Comparison of ENCODE assay signal across 31 mouse cellular contexts in the genomic region with DNA sequence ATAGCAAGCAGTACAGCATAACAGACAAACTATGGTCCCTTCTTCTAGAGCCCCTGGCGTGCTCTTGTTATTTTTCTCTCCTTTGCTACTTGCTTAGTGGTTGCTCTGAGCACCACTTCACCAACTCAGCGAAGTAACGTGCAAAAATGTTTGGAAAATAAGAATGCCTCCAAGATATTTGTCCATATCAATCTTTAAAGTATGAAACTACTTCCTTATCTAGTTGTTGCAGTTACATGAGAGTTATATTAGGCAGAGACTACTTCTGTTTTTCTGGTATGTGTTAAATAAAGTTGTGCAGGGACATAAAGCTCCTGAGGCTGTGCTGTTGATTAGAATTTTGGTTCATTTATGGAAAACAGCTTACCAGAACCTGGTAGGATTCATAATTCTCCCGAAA.
A peak's percentile ranks its signal among the peaks of the same experiment; 100 is the strongest.
DNase-seq lines count a peak whose midpoint lies in the region; ATAC-seq and TF ChIP-seq lines count a peak whose summit lies in the region.
"Had no signal": no experiment of that assay in that cellular context is flagged by ENCODE, and none has a peak within 500 bp of the region (broad histone marks: within the 10 kb centered on the region; RNA-seq: fewer than 3 reads in every experiment).

No protein-coding gene starts in this region.

- peak overlapping the region; percentile 63 for H3K27ac ChIP-seq in MEL (ENCODE audit: control insufficient read depth, low read depth, low read length)
- H3K27ac ChIP-seq in liver, embryonic 14.5 days, result peak overlapping the region; percentile 16
- H3K27ac ChIP-seq: embryonic facial prominence, embryonic 13.5 days; forebrain, embryonic 12.5 days; heart, embryonic 13.5 days; hindbrain, embryonic 10.5 days; hindbrain, embryonic 15.5 days; intestine, embryonic 15.5 days; limb, embryonic 12.5 days; neural tube, embryonic 12.5 days had no signal

- H3K4me1 ChIP-seq in MEL (ENCODE audit: control insufficient read depth in 1 of 2, insufficient read depth in 2 of 2, low read length in 2 of 2), result peaks cover 30 to 33% of the 10 kb centered on the region in 2 experiments
- peaks cover 44 to 54% of the 10 kb centered on the region in 2 experiments for H3K4me1 ChIP-seq in liver, embryonic 14.5 days (replicated peaks; ENCODE audit: control insufficient read depth in 2 of 2, insufficient read depth in 2 of 2, low read length in 1 of 2)
- H3K4me1 ChIP-seq: embryonic facial prominence, embryonic 13.5 days; forebrain, embryonic 12.5 days; hindbrain, embryonic 10.5 days; hindbrain, embryonic 15.5 days; intestine, embryonic 15.5 days; limb, embryonic 12.5 days; neural tube, embryonic 12.5 days had no signal

- peaks cover 0 to 55% of the 10 kb centered on the region in 2 experiments; a peak in 3 of 4 replicates for H3K36me3 ChIP-seq in MEL (ENCODE audit: control insufficient read depth in 1 of 2, insufficient read depth in 2 of 2, low read length in 2 of 2)
- no peaks in the 10 kb centered on the region; the same call in 1 of the 2 replicates for H3K36me3 ChIP-seq in liver, embryonic 14.5 days (replicated peaks; ENCODE audit: control insufficient read depth, insufficient read depth, low read depth)
- H3K36me3 ChIP-seq: intestine, embryonic 15.5 days had no signal

- peak; percentile 94 to 97 for TF ChIP-seq EP300 in MEL (IDR thresholded peaks at IDR 0.05; ENCODE audit: low read depth in 1 of 2, low read length in 2 of 2)
- TF ChIP-seq EP300 in liver, embryonic 14.5 days (IDR thresholded peaks at IDR 0.05; ENCODE audit: low read depth), result peak; percentile 69

- H3K27me3 ChIP-seq in MEL (ENCODE audit: control insufficient read depth in 1 of 2, insufficient read depth in 2 of 2, low read length in 2 of 2), result no peaks in the 10 kb centered on the region
- H3K27me3 ChIP-seq in liver, embryonic 14.5 days (ENCODE audit: control insufficient read depth, insufficient read depth, low read length), result no peaks in the 10 kb centered on the region
- H3K27me3 ChIP-seq: embryonic facial prominence, embryonic 13.5 days; forebrain, embryonic 12.5 days; heart, embryonic 13.5 days; hindbrain, embryonic 15.5 days; intestine, embryonic 15.5 days; limb, embryonic 12.5 days; neural tube, embryonic 12.5 days had no signal

- H3K9ac ChIP-seq in MEL (ENCODE audit: control insufficient read depth, low read depth, low read length, poor library complexity, severe bottlenecking), result no peak overlapping the region
- peak overlapping the region; percentile 36; the same call in 1 of the 2 replicates for H3K9ac ChIP-seq in liver, embryonic 14.5 days (replicated peaks)
- H3K9ac ChIP-seq: embryonic facial prominence, embryonic 13.5 days; forebrain, embryonic 12.5 days; forebrain, postnatal 0 days; heart, embryonic 13.5 days; hindbrain, embryonic 15.5 days; intestine, embryonic 15.5 days; limb, embryonic 12.5 days; neural tube, embryonic 12.5 days had no signal

- no peak overlapping the region for H3K4me3 ChIP-seq in MEL (ENCODE audit: control insufficient read depth in 1 of 2, insufficient read depth in 1 of 2, low read depth in 2 of 2, low read length in 2 of 2)
- H3K4me3 ChIP-seq in liver, embryonic 14.5 days (ENCODE audit: insufficient read depth in 1 of 2, low read depth in 2 of 2, low read length in 2 of 2), result no peak overlapping the region
- H3K4me3 ChIP-seq: embryonic facial prominence, embryonic 13.5 days; erythroblast, embryonic 14.5 days; forebrain, embryonic 12.5 days; heart, embryonic 13.5 days; hindbrain, embryonic 10.5 days; hindbrain, embryonic 15.5 days; intestine, embryonic 15.5 days; limb, embryonic 12.5 days; neural tube, embryonic 12.5 days had no signal

- H3K9me3 ChIP-seq in MEL (replicated peaks; ENCODE audit: insufficient read depth, low read length), result no peaks in the 10 kb centered on the region
- H3K9me3 ChIP-seq in liver, embryonic 14.5 days (ENCODE audit: control insufficient read depth, low read length), result no peaks in the 10 kb centered on the region
- H3K9me3 ChIP-seq: embryonic facial prominence, embryonic 13.5 days; forebrain, embryonic 12.5 days; heart, embryonic 13.5 days; hindbrain, embryonic 10.5 days; hindbrain, embryonic 15.5 days; intestine, embryonic 15.5 days; limb, embryonic 12.5 days; neural tube, embryonic 12.5 days had no signal

- no peak; the same call in 1 of the 2 replicates for TF ChIP-seq RAD21 in MEL (IDR thresholded peaks at IDR 0.05; ENCODE audit: low read depth, low read length)

- ATAC-seq in erythroblast, adult 5-6 weeks (replicated peaks; ENCODE audit: low FRiP score, poor library complexity, severe bottlenecking), result peak; percentile 33
- peak; percentile 21; the same call in 1 of the 2 replicates for ATAC-seq in liver, embryonic 14.5 days (ENCODE audit: insufficient read depth)
- peak; percentile 47 for ATAC-seq in megakaryocyte progenitor cell, adult 5-6 weeks (replicated peaks; ENCODE audit: poor library complexity)
- ATAC-seq: activated CD4-positive, CD25-positive, alpha-beta regulatory T cell, adult 4 months; forebrain, postnatal 0 days; intestine, embryonic 15.5 days; lung, postnatal 0 days; midbrain, embryonic 16.5 days had no signal

- DNase-seq in MEL (ENCODE audit: low read depth, low spot score), result peak; percentile 76
- DNase-seq in liver, embryonic 14.5 days (ENCODE audit: low read depth in 3 of 3, low spot score in 3 of 3), result no peak
- no peak for DNase-seq in spleen, postnatal 10 days (ENCODE audit: low spot score in 2 of 2)
- no peak for DNase-seq in neural tube, embryonic 10.5 days (ENCODE audit: extremely low spot score, low spot score)
- no peak for DNase-seq in layer of hippocampus, adult 18-20 months (ENCODE audit: low spot score in 2 of 2)
- DNase-seq: adrenal gland, adult 2 months; cerebellum, adult 8-10 months; forebrain, postnatal 0 days; gastrocnemius, postnatal 10 days; heart, postnatal 10 days; kidney, adult 9 months; kidney, postnatal 10 days; lung, adult 18-20 months; right cerebral cortex, adult 18-20 months; thymus, adult 2 months; thymus, postnatal 4 days had no signal

- TF ChIP-seq CTCF in MEL (IDR thresholded peaks at IDR 0.05 in 2 of 3, conservative IDR thresholded peaks at IDR 0.05 in 1 of 3; ENCODE audit: control insufficient read depth in 1 of 3, insufficient read depth in 1 of 3, low read depth in 2 of 3, low read length in 3 of 3, poor library complexity in 1 of 3, severe bottlenecking in 1 of 3), result peak in 1 of 3 experiments; percentile 2; a peak in 1 of 6 replicates
- TF ChIP-seq CTCF in liver, embryonic 14.5 days (IDR thresholded peaks at IDR 0.05; ENCODE audit: low read depth), result no peak

- WGBS in liver, embryonic 14.5 days (ENCODE audit: insufficient replicate concordance), result 22% methylated on average over 4 of the region's 4 CpGs

- H3K4me2 ChIP-seq in liver, embryonic 14.5 days (ENCODE audit: low read depth), result peak overlapping the region; percentile 16; the same call in 1 of the 2 replicates
- H3K4me2 ChIP-seq: embryonic facial prominence, embryonic 13.5 days; forebrain, embryonic 12.5 days; heart, embryonic 13.5 days; hindbrain, embryonic 15.5 days; intestine, embryonic 15.5 days; limb, embryonic 12.5 days; midbrain, embryonic 11.5 days; neural tube, embryonic 12.5 days had no signal

- no peaks in the 10 kb centered on the region for H3K79me2 ChIP-seq in MEL (ENCODE audit: control insufficient read depth, insufficient read depth, low read length, poor library complexity)

- TF ChIP-seq POLR2A in MEL (IDR thresholded peaks at IDR 0.05; ENCODE audit: control insufficient read depth in 1 of 2, insufficient read depth in 1 of 2, low read depth in 1 of 2, low read length in 2 of 2, poor library complexity in 1 of 2), result no peak

TF ChIP-seq in MEL, 35 proteins besides CTCF, POLR2A, EP300 and RAD21 (continues in another document):
- no peak for TF ChIP-seq MAX (IDR thresholded peaks at IDR 0.05; ENCODE audit: low read length)
- TF ChIP-seq MAZ (IDR thresholded peaks at IDR 0.05; ENCODE audit: low read depth, low read length), result no peak
- TF ChIP-seq UBTF (IDR thresholded peaks at IDR 0.05; ENCODE audit: borderline replicate concordance, insufficient read depth, low read depth, low read length), result no peak
- TF ChIP-seq ZNF384 (IDR thresholded peaks at IDR 0.05; ENCODE audit: low read depth, low read length), result no peak
- TF ChIP-seq NRF1 (IDR thresholded peaks at IDR 0.05; ENCODE audit: insufficient read depth, low read depth, low read length, poor library complexity, severe bottlenecking), result no peak
- no peak for TF ChIP-seq USF1 (IDR thresholded peaks at IDR 0.05; ENCODE audit: low read depth, low read length)
- peak; percentile 76; the same call in 1 of the 2 replicates for TF ChIP-seq MYC (IDR thresholded peaks at IDR 0.05; ENCODE audit: low read depth, low read length)
- TF ChIP-seq CHD1 (IDR thresholded peaks at IDR 0.05; ENCODE audit: low read depth, low read length), result no peak
- TF ChIP-seq TAL1 (IDR thresholded peaks at IDR 0.05; ENCODE audit: low read length), result peak; percentile 90
- TF ChIP-seq BHLHE40 (IDR thresholded peaks at IDR 0.05; ENCODE audit: borderline replicate concordance, low read depth, low read length), result peak; percentile 87
- peak; percentile 86 for TF ChIP-seq RCOR1 (IDR thresholded peaks at IDR 0.05; ENCODE audit: low read depth, low read length)
- TF ChIP-seq MAFK (IDR thresholded peaks at IDR 0.05; ENCODE audit: borderline replicate concordance, low read depth, low read length), result no peak
- TF ChIP-seq JUND (IDR thresholded peaks at IDR 0.05; ENCODE audit: low read depth, low read length), result peak; percentile 18; the same call in 1 of the 2 replicates
- no peak for TF ChIP-seq TBP (IDR thresholded peaks at IDR 0.05; ENCODE audit: low read depth, low read length)
- peak; percentile 75 for TF ChIP-seq MXI1 (IDR thresholded peaks at IDR 0.05; ENCODE audit: low read depth, low read length)
- TF ChIP-seq POLR2AphosphoS2 (IDR thresholded peaks at IDR 0.05; ENCODE audit: low read length), result no peak
- TF ChIP-seq HCFC1 (IDR thresholded peaks at IDR 0.05; ENCODE audit: low read depth, low read length), result peak; percentile 59; the same call in 1 of the 2 replicates
- peak; percentile 94 for TF ChIP-seq TCF12 (IDR thresholded peaks at IDR 0.05; ENCODE audit: low read depth, low read length)
- TF ChIP-seq ELF1 (IDR thresholded peaks at IDR 0.05; ENCODE audit: low read depth, low read length), result peak; percentile 52
- TF ChIP-seq CHD2 (IDR thresholded peaks at IDR 0.05; ENCODE audit: low read length), result no peak
- TF ChIP-seq SMC3 (IDR thresholded peaks at IDR 0.05; ENCODE audit: low read depth, low read length), result no peak
- peak; percentile 86 for TF ChIP-seq ETS1 (IDR thresholded peaks at IDR 0.05; ENCODE audit: low read depth, low read length)
- TF ChIP-seq E2F4 (IDR thresholded peaks at IDR 0.05; ENCODE audit: borderline replicate concordance, low read depth, low read length), result no peak
- TF ChIP-seq MEF2A (IDR thresholded peaks at IDR 0.05; ENCODE audit: extremely low read depth, insufficient replicate concordance, low read depth, low read length, poor library complexity, severe bottlenecking), result peak; percentile 93; the same call in 1 of the 2 replicates
- no peak for TF ChIP-seq ZKSCAN1 (IDR thresholded peaks at IDR 0.05; ENCODE audit: low read depth, low read length)
